Mouse (Mus musculus) CH12.LX (cell line): ENCODE results near the gene Ptprd. TPM values are rescaled to one million over a fixed set of nuclear protein-coding genes. Genes with fewer than 3 reads are reported as not detected.
"Not testable (repeated sequence)": the region's sequence is repeated elsewhere in the genome, so short reads cannot be mapped to it uniquely, and the experiment has no call there.

ENCODE experiments used
- DNase-seq: peaks from one replicate; pipeline ENCODE4 v3.0.0-alpha.2; 2013; ENCODE audit errors: extremely low read depth
- H3K27ac ChIP-seq: 2 replicates; pipeline ENCODE4 v1.5.1; 2012; ENCODE audit warnings: low read depth, mild to moderate bottlenecking, control low read depth, moderate library complexity; ENCODE audit not compliant: insufficient read depth
- H3K27me3 ChIP-seq: replicated peaks from 2 replicates; pipeline ENCODE3; 2012; ENCODE audit warnings: inconsistent platforms
- H3K36me3 ChIP-seq, 2 experiments: replicated peaks in 1 of 2; 2 replicates each; pipeline versions ENCODE3 to v1.6.1; 2012; ENCODE audit warnings: inconsistent platforms in 1 of 2, low read length in 1 of 2, mild to moderate bottlenecking in 1 of 2, mixed read lengths in 1 of 2, moderate library complexity in 1 of 2; ENCODE audit not compliant: control insufficient read depth in 1 of 2, insufficient read depth in 1 of 2
- H3K4me1 ChIP-seq, 2 experiments: 2 replicates each; pipeline ENCODE4 v1.6.1; 2012; ENCODE audit warnings: inconsistent platforms in 1 of 2, moderate library complexity in 1 of 2; ENCODE audit not compliant: insufficient read depth in 2 of 2, control insufficient read depth in 1 of 2
- H3K4me2 ChIP-seq: 2 replicates; pipeline ENCODE4 v1.6.1; 2012; ENCODE audit warnings: low read depth, mild to moderate bottlenecking, control low read depth; ENCODE audit not compliant: poor library complexity, insufficient read depth, severe bottlenecking
- H3K4me3 ChIP-seq, 3 experiments: fragments of 150-350 bp in 1 of 3; sonication (generic) in 1 of 3; replicated peaks in 1 of 3; 2 replicates each; pipeline versions ENCODE3 to v1.5.1; 2011 to 2012; ENCODE audit warnings: low read depth in 2 of 3, low read length in 2 of 3, mild to moderate bottlenecking in 2 of 3, moderate library complexity in 2 of 3, control low read depth in 1 of 3, improper control_type of control experiment in 1 of 3, inconsistent platforms in 1 of 3, mixed read lengths in 1 of 3; ENCODE audit not compliant: poor library complexity in 1 of 3
- H3K79me2 ChIP-seq: replicated peaks from 2 replicates; pipeline ENCODE4 v1.6.1; 2012; ENCODE audit warnings: mild to moderate bottlenecking, moderate library complexity; ENCODE audit not compliant: control insufficient read depth, poor library complexity, insufficient read depth, severe bottlenecking; ENCODE audit errors: extremely low read depth
- H3K9ac ChIP-seq: 2 replicates; pipeline ENCODE4 v1.6.1; 2012; ENCODE audit warnings: low read depth, mild to moderate bottlenecking, control low read depth, moderate library complexity; ENCODE audit not compliant: insufficient read depth
- H3K9me3 ChIP-seq: replicated peaks from 2 replicates; pipeline ENCODE3; 2012; ENCODE audit warnings: low read length, inconsistent platforms, mixed read lengths
- E2F4 ChIP-seq: IDR thresholded peaks from 2 replicates; pipeline ENCODE4 v1.6.1; 2011; ENCODE audit warnings: low read depth, low read length, improper control_type of control experiment; ENCODE audit not compliant: insufficient replicate concordance
- ELF1 ChIP-seq: IDR thresholded peaks from 2 replicates; pipeline ENCODE4 v1.6.1; 2014; ENCODE audit warnings: low read depth, mild to moderate bottlenecking, inconsistent platforms, low read length, improper control_type of control experiment
- GABPA ChIP-seq: IDR thresholded peaks from 2 replicates; pipeline ENCODE4 v1.6.1; 2012; ENCODE audit warnings: low read depth, low read length, improper control_type of control experiment, inconsistent platforms; ENCODE audit not compliant: insufficient replicate concordance
- IRF4 ChIP-seq: IDR thresholded peaks from 2 replicates; pipeline ENCODE4 v1.6.1; 2014; ENCODE audit warnings: low read depth, mild to moderate bottlenecking, inconsistent platforms, low read length, improper control_type of control experiment
- JUN ChIP-seq: IDR thresholded peaks from 2 replicates; pipeline ENCODE4 v1.6.1; 2011; ENCODE audit warnings: low read depth, mild to moderate bottlenecking, low read length, improper control_type of control experiment, moderate library complexity; ENCODE audit not compliant: insufficient read depth
- JUND ChIP-seq: conservative IDR thresholded peaks from 2 replicates; pipeline ENCODE4 v1.6.1; 2011; ENCODE audit warnings: low read depth, low read length, improper control_type of control experiment
- KAT2A ChIP-seq: IDR thresholded peaks from 2 replicates; pipeline ENCODE4 v1.6.1; 2012; ENCODE audit warnings: low read length, improper control_type of control experiment, inconsistent platforms; ENCODE audit not compliant: insufficient replicate concordance
- MXI1 ChIP-seq: IDR thresholded peaks from 2 replicates; pipeline ENCODE4 v1.6.1; 2011; ENCODE audit warnings: mild to moderate bottlenecking, low read depth, low read length, improper control_type of control experiment
- NRF1 ChIP-seq: IDR thresholded peaks from 2 replicates; pipeline ENCODE4 v1.6.1; 2014; ENCODE audit warnings: low read depth, mild to moderate bottlenecking, inconsistent platforms, low read length, improper control_type of control experiment, moderate library complexity
- POLR2A ChIP-seq: IDR thresholded peaks from 2 replicates; pipeline ENCODE4 v1.6.1; 2011; ENCODE audit warnings: low read depth, mild to moderate bottlenecking, improper control_type of control experiment, low read length
- SIN3A ChIP-seq: IDR thresholded peaks from 2 replicates; pipeline ENCODE4 v1.6.1; 2012; ENCODE audit warnings: low read length, improper control_type of control experiment, inconsistent platforms
- SMC3 ChIP-seq: IDR thresholded peaks from 2 replicates; pipeline ENCODE4 v1.6.1; 2011; ENCODE audit warnings: low read depth, low read length, improper control_type of control experiment
- TBP ChIP-seq: conservative IDR thresholded peaks from 2 replicates; pipeline ENCODE4 v1.6.1; 2011; ENCODE audit warnings: low read depth, low read length, improper control_type of control experiment
- UBTF ChIP-seq: IDR thresholded peaks from 2 replicates; pipeline ENCODE4 v1.6.1; 2012; ENCODE audit warnings: low read depth, mild to moderate bottlenecking, inconsistent platforms, low read length, improper control_type of control experiment, moderate library complexity
- USF1 ChIP-seq: IDR thresholded peaks from 2 replicates; pipeline ENCODE4 v1.6.1; 2014; ENCODE audit warnings: low read depth, mild to moderate bottlenecking, inconsistent platforms, low read length, improper control_type of control experiment
- USF2 ChIP-seq: conservative IDR thresholded peaks from 2 replicates; pipeline ENCODE4 v1.6.1; 2011; ENCODE audit warnings: low read depth, low read length, improper control_type of control experiment
- dilution Hi-C: fragments of 300-500 bp; cut with MboI; formaldehyde crosslinking; loops from 2 replicates; pipeline ENCODE4 v1.14.3; 2020; ENCODE audit warnings: low sequenced_read_pairs; ENCODE audit not compliant: extremely low pct_unique_long_range_greater_than_20kb, extremely low pct_ligation_motif_present
- in situ Hi-C: fragments of 300-500 bp; cut with MboI; formaldehyde crosslinking; loops from 3 replicates; pipeline ENCODE4 v1.14.3; 2019; ENCODE audit warnings: low sequenced_read_pairs, low pct_ligation_motif_present, low pct_unique_long_range_greater_than_20kb, mixed read lengths
- polyA plus RNA-seq: library from polyadenylated mRNA; unstranded; fragments of >175 nt; gene quantifications from 2 replicates; pipeline ENCODE4 v1.2.1, GENCODE M21; 2012; ENCODE audit warnings: low read depth; ENCODE audit not compliant: insufficient read length
- total RNA-seq, 2 experiments: library from RNA; depleted of rRNA; stranded (reverse); fragments of 300-350 nt in 1 of 2; fragments of >200 nt in 1 of 2; gene quantifications; 2 replicates each; pipeline ENCODE4 v1.2.3; 2012 to 2014

The Ptprd gene
- total and polyA plus RNA-seq, 3 experiments: not detected

DNA sequence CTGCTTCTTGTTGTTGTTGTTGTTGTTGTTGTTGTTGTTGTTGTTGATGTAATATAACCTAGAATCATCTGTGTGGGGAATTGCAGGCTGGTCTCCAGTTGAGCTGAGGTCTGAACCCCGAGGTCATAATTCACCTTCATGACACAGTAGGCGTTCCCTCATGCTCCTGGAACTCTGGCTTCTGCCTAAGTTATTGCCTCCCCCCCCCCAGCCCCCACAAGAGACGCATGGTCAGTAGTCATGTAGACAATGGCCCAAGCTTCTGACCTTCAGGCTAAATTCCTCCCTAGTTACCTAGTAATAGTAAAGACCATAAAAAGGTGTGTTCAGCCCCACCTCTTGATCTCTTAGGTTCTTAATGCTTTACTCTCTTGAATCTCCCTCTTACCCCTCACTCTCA lies 1784.7 kb downstream of the Ptprd start:
- peaks cover 41% of the 10 kb centered on the region for H3K9me3 ChIP-seq
- H3K9ac ChIP-seq, H3K36me3 ChIP-seq, DNase-seq, H3K4me3 ChIP-seq, H3K79me2 ChIP-seq, H3K27me3 ChIP-seq, H3K4me2 ChIP-seq, in situ Hi-C loops, H3K27ac ChIP-seq, H3K4me1 ChIP-seq, dilution Hi-C loops: not testable (repeated sequence)

DNA sequence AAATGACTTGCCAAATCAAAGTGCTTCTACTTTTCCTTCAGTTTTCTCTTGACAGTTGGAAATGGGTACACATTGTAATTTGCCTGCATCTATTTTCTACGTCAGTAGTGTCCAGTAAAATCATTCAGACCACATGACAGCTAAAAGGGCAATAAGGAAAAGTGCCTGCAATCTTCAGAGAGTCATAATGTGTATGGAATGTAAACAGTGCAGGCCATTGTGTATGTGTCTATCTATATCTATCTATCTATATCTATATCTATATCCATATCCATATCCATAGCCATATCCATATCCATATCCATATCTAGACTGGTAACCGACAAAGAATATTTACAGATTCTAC lies 1786.6 kb downstream of the Ptprd start:
- Histone ChIP-seq H3K27me3 (no peaks in the 10 kb centered on the region), H3K27ac (no peak overlapping the region), H3K9me3 (peaks cover 44% of the 10 kb centered on the region), H3K79me2 (no peaks in the 10 kb centered on the region), H3K36me3 (no peaks in the 10 kb centered on the region), H3K9ac (no peak overlapping the region)
- DNase-seq: no peak
- dilution Hi-C loops: no loop called here
- in situ Hi-C loops: no loop called here
- TF ChIP-seq MXI1 (no peak), SMC3 (no peak), GABPA (no peak), USF1 (no peak), ELF1 (no peak), SIN3A (no peak), JUN (no peak), IRF4 (no peak), USF2 (no peak), TBP (no peak), NRF1 (no peak), KAT2A (no peak), POLR2A (no peak), E2F4 (no peak), UBTF (no peak), JUND (no peak)
- TF ChIP-seq, all 38 proteins: peak for 0
- Histone ChIP-seq H3K4me1 (no peaks in the 10 kb centered on the region), H3K4me3 (no peak overlapping the region), H3K4me2 (no peak overlapping the region)
